Mouse (Mus musculus) cerebellum, adult 2 months (tissue): Measurements from ENCODE around the gene Gm45521.

Experiments used
- CTCF ChIP-seq: fragments of 200-500 bp; IDR thresholded peaks from 2 replicates; pipeline ENCODE4 v1.5.1; 2011; ENCODE audit warnings: low read depth, mild to moderate bottlenecking, control low read depth, low read length, moderate library complexity, borderline replicate concordance; ENCODE audit not compliant: insufficient read depth
- POLR2A ChIP-seq: fragments of 200-500 bp; IDR thresholded peaks from 2 replicates; pipeline ENCODE4 v1.6.1; 2011; ENCODE audit warnings: low read length, control low read depth, borderline replicate concordance; ENCODE audit not compliant: insufficient read depth

DNA sequence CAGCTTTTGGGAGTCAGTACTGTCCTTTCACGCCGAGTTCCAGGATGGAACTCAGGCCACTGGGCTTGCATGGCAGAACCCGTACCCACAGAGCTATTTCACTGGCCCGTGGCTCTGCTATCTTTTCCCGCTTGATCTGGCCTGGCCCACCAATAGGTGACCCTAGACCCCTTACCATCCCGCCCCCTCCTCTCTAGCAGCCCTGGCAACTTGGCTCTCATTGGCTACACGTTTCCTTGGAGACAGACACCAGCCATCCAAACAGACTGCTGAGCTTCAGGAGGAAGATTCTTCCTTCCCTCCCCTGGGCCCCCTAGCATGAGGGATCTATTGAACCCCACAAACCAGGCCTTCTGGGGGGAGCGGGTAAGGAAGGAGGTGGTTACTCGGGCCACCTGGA, at the start of gene Gm45521:
- no peak for TF ChIP-seq CTCF
- TF ChIP-seq POLR2A, result no peak
